Mouse (Mus musculus) megakaryocyte-erythroid progenitor cell, adult 5-6 weeks (primary cell): ENCODE results near the gene Lrfn1. TPM values are rescaled to one million over a fixed set of nuclear protein-coding genes. Genes with fewer than 3 reads are reported as not detected.
"Not testable (repeated sequence)": the region's sequence is repeated elsewhere in the genome, so short reads cannot be mapped to it uniquely, and the experiment has no call there.

Experiments
- ATAC-seq: replicated peaks from 2 replicates; pipeline ENCODE4 v1.8.0; 2016; ENCODE audit warnings: mild to moderate bottlenecking, inconsistent platforms; ENCODE audit not compliant: severe bottlenecking, poor library complexity, low FRiP score, low TSS enrichment
- total RNA-seq, 2 experiments: library from RNA; stranded (forward) in 1 of 2; stranded (reverse) in 1 of 2; fragments of 200-1000, 215-1000 nt in 1 of 2; fragments of >200 nt in 1 of 2; fragmentation: Nextera tagmentation in 1 of 2; gene quantifications; 2 replicates each; pipeline ENCODE4 v1.2.3; 2014 to 2017

The Lrfn1 gene
- total RNA-seq, 2 experiments from 2014 or later = 0.09 to 0.44 TPM

- no peak for ATAC-seq
Observed at GRCm38 (mm10) chr7:28492310-28492709, 40.5 kb downstream of the Lrfn1 start.

DNA sequence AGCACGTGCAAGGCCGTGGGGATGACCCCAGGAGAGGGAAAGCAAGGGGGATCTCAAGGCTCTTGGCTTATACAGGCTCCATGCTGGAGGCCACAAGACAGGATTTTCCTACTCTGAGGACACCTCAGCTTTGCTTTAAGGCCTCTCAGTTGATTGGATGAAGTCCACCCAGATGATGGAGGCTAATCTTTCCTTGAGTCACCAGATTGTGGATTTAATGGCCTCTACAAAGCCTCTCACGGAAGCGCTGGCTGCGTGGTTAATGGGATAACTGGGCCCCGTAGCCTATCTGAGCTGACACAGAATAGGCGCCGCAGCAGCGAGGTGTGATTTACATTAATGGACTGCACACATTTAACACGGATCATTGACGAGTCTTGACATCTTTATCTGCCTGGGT, 43.6 kb downstream of the Lrfn1 start:
- ATAC-seq = no peak

GRCm38 (mm10) chr7:28505585-28505984, 53.8 kb downstream of the Lrfn1 start:
- ATAC-seq = no peak

DNA sequence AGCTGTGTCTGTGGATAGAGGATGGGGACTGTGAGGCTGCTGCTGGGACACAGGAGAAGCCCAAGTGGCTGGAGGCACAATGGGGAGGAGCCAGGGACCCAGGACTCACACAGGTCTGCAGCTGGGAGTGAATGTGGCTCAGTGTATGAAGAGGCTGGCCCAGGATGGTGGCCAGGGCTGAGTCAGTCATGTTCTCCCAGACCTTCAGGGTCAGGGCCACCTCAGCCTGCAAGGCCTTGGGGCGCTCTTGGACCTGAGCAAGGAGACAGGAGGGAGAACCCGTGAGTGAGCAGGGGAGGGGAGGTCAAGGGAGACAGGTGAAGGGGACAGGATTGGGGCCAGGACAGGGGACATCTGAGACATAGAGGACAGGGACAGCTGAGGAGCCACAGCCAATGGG, 57.3 kb downstream of the Lrfn1 start:
- ATAC-seq = not testable (repeated sequence)

GRCm38 (mm10) chr7:28510405-28510974, 58.7 kb downstream of the Lrfn1 start, which contains the start of gene Ifnl2:
Gene Ifnl2 (minus strand): TSS chr7:28510455.
- ATAC-seq = not testable (repeated sequence)

DNA sequence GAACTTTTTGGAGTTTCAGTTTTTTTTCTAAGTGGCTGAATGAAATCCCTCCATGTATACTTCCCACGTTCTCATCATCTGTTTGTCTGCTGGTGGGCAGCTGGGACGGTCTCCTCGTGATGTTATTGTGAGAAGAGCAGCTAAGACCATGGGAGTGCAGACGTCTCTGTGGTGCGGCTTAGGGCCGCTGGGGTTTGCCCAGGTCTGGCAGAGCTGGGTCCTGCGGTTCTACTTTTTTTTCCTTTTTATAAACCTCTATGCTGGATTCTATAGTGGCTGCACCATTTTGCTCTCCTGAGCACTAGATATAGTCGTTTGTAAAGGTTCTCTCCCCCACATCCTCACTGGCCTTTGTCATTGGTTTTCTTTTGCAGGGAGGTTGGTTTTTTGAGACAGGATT, 59.7 kb downstream of the Lrfn1 start:
- ATAC-seq = no peak

Other genes with a start within 250 kb of the Lrfn1 start
- 2.2 and 4.2 TPM in 2 replicates for gene Eid2, start 184.1 kb upstream of the Lrfn1 start, total RNA-seq (2014; fragmentation: Nextera tagmentation)
- 2.0 and 2.9 TPM in 2 replicates for gene Eid2, start 184.1 kb upstream of the Lrfn1 start, total RNA-seq (2017)
- 2.1 and 2.9 TPM in 2 replicates for gene Eid2b, start 174.2 kb upstream of the Lrfn1 start, total RNA-seq (2014; fragmentation: Nextera tagmentation)
- 0.38 and 1.4 TPM in 2 replicates for gene Eid2b, start 174.2 kb upstream of the Lrfn1 start, total RNA-seq (2017)
- not detected in 2 replicates for gene Selenov, start 160.8 kb upstream of the Lrfn1 start, total RNA-seq (2014; fragmentation: Nextera tagmentation)
- gene Selenov, start 160.8 kb upstream of the Lrfn1 start, total RNA-seq (2017) = not detected in 2 replicates
- gene Dll3, start 149.7 kb upstream of the Lrfn1 start, total RNA-seq (2014; fragmentation: Nextera tagmentation) = 0.45 TPM in 1 of 2 replicates, not detected in the other
- gene Dll3, start 149.7 kb upstream of the Lrfn1 start, total RNA-seq (2017) = not detected in 2 replicates
- gene Timm50, start 139.9 kb upstream of the Lrfn1 start, total RNA-seq (2014; fragmentation: Nextera tagmentation) = 77.5 and 91.2 TPM in 2 replicates
- gene Timm50, start 139.9 kb upstream of the Lrfn1 start, total RNA-seq (2017) = 31.5 and 66.9 TPM in 2 replicates
- 87.6 and 113 TPM in 2 replicates for gene Supt5, start 113.2 kb upstream of the Lrfn1 start, total RNA-seq (2014; fragmentation: Nextera tagmentation)
- 68.5 and 79.4 TPM in 2 replicates for gene Supt5, start 113.2 kb upstream of the Lrfn1 start, total RNA-seq (2017)
- gene Rps16, start 101.3 kb upstream of the Lrfn1 start, total RNA-seq (2014; fragmentation: Nextera tagmentation) = 3,991 and 4,625 TPM in 2 replicates
- gene Rps16, start 101.3 kb upstream of the Lrfn1 start, total RNA-seq (2017) = 881 and 1,091 TPM in 2 replicates
- gene Plekhg2, start 79.4 kb upstream of the Lrfn1 start, total RNA-seq (2014; fragmentation: Nextera tagmentation) = 4.1 and 7.7 TPM in 2 replicates
- 0.19 and 2.3 TPM in 2 replicates for gene Plekhg2, start 79.4 kb upstream of the Lrfn1 start, total RNA-seq (2017)
- 13.4 and 15.3 TPM in 2 replicates for gene Zfp36, start 71.7 kb upstream of the Lrfn1 start, total RNA-seq (2014; fragmentation: Nextera tagmentation)
- gene Zfp36, start 71.7 kb upstream of the Lrfn1 start, total RNA-seq (2017) = 26.9 and 33.7 TPM in 2 replicates
- gene Med29, start 59.3 kb upstream of the Lrfn1 start, total RNA-seq (2014; fragmentation: Nextera tagmentation) = 22.3 and 28.9 TPM in 2 replicates
- gene Med29, start 59.3 kb upstream of the Lrfn1 start, total RNA-seq (2017) = 9.9 and 16.0 TPM in 2 replicates
- gene Paf1, start 59.0 kb upstream of the Lrfn1 start, total RNA-seq (2014; fragmentation: Nextera tagmentation) = 65.0 and 84.6 TPM in 2 replicates
- 129 and 149 TPM in 2 replicates for gene Paf1, start 59.0 kb upstream of the Lrfn1 start, total RNA-seq (2017)
- gene Gmfg, start 14.5 kb upstream of the Lrfn1 start, total RNA-seq (2014; fragmentation: Nextera tagmentation) = 79.4 and 81.5 TPM in 2 replicates
- 179 and 328 TPM in 2 replicates for gene Gmfg, start 14.5 kb upstream of the Lrfn1 start, total RNA-seq (2017)
- not detected in 2 replicates for gene Ifnl2, start 58.5 kb downstream of the Lrfn1 start, total RNA-seq (2014; fragmentation: Nextera tagmentation)
- not detected in 2 replicates for gene Ifnl2, start 58.5 kb downstream of the Lrfn1 start, total RNA-seq (2017)
- gene Ifnl3, start 70.9 kb downstream of the Lrfn1 start, total RNA-seq (2014; fragmentation: Nextera tagmentation) = not detected in 2 replicates
- gene Ifnl3, start 70.9 kb downstream of the Lrfn1 start, total RNA-seq (2017) = not detected in 2 replicates
- gene Sycn, start 88.9 kb downstream of the Lrfn1 start, total RNA-seq (2014; fragmentation: Nextera tagmentation) = not detected in 2 replicates
- gene Sycn, start 88.9 kb downstream of the Lrfn1 start, total RNA-seq (2017) = not detected in 2 replicates
- 2.1 TPM in 1 of 2 replicates, not detected in the other for gene Nccrp1, start 95.3 kb downstream of the Lrfn1 start, total RNA-seq (2014; fragmentation: Nextera tagmentation)
- gene Nccrp1, start 95.3 kb downstream of the Lrfn1 start, total RNA-seq (2017) = not detected in 2 replicates
- gene Samd4b, start 146.2 kb downstream of the Lrfn1 start, total RNA-seq (2014; fragmentation: Nextera tagmentation) = 20.3 and 26.2 TPM in 2 replicates
- 3.4 and 7.2 TPM in 2 replicates for gene Samd4b, start 146.2 kb downstream of the Lrfn1 start, total RNA-seq (2017)
- gene Pak4, start 146.2 kb downstream of the Lrfn1 start, total RNA-seq (2014; fragmentation: Nextera tagmentation) = 5.3 and 8.3 TPM in 2 replicates
- gene Pak4, start 146.2 kb downstream of the Lrfn1 start, total RNA-seq (2017) = 7.9 and 8.3 TPM in 2 replicates
- gene Acp7, start 179.4 kb downstream of the Lrfn1 start, total RNA-seq (2014; fragmentation: Nextera tagmentation) = not detected in 2 replicates
- not detected in 2 replicates for gene Acp7, start 179.4 kb downstream of the Lrfn1 start, total RNA-seq (2017)
- gene Fbxo27, start 240.9 kb downstream of the Lrfn1 start, total RNA-seq (2014; fragmentation: Nextera tagmentation) = not detected in 2 replicates
- gene Fbxo27, start 240.9 kb downstream of the Lrfn1 start, total RNA-seq (2017) = not detected in 2 replicates